Mouse (Mus musculus) embryonic stem cell, embryonic (primary cell): Measurements from ENCODE around the gene Fcgbp.
"Not testable (repeated sequence)": the region's sequence is repeated elsewhere in the genome, so short reads cannot be mapped to it uniquely, and the experiment has no call there.

Experiments used
- CTCF ChIA-PET, 4 experiments: fragments of 300-600 bp in 2 of 4; fragments of 350-600 bp in 2 of 4; sonication (Branson Sonifier 250); formaldehyde crosslinking; loops; one replicate each; lab custom pipeline; 2022; ENCODE audit warnings: inconsistent platforms in 2 of 4; lab: Charles Lee
- POLR2A ChIA-PET, 4 experiments: fragments of 300-600 bp in 2 of 4; fragments of 350-600 bp in 2 of 4; sonication (Branson Sonifier 250); formaldehyde crosslinking; loops; one replicate each; lab custom pipeline; 2022; ENCODE audit warnings: antibody characterized with exemption in 4 of 4, inconsistent platforms in 1 of 4; lab: Charles Lee

Gene Fcgbp

GRCm38 (mm10) chr7:28070531-28071298, at the start of gene Fcgbp:
Gene Fcgbp (plus strand): TSS chr7:28071236.
- ChIA-PET CTCF (no interaction called here), POLR2A (no interaction called here)

GRCm38 (mm10) chr7:28044524-28044923, 26.5 kb upstream of the Fcgbp start:
- CTCF ChIA-PET: no interaction called here
- POLR2A ChIA-PET: interaction anchor here in 2 of 4 experiments (1.0 to 1.6 kb wide), 3 partner anchors 27 to 36 kb away, joined by 3 to 4 read pairs (median 3); partner anchors contain the start of gene Zfp850 (in 1 of the 2)

GRCm38 (mm10) chr7:28049476-28050409, 21.3 kb upstream of the Fcgbp start, which contains the start of gene Psmc4:
Gene Psmc4 (minus strand): TSS chr7:28050101.
- ChIA-PET POLR2A (interaction anchor here in 3 of 4 experiments (0.6 to 1.7 kb wide), 22 partner anchors 33 to 761 kb away, joined by 3 to 6 read pairs (median 3); partner anchors contain the start of genes Eid2 (in 1 of the 3), Fbl (in 1 of the 3), Rps16 (in 1 of the 3) and Zfp607b (in 1 of the 3)), CTCF (interaction anchor here in 2 of 4 experiments (0.6 to 1.8 kb wide), 7 partner anchors 18 to 796 kb away, joined by 3 to 4 read pairs (median 4); partner anchors contain the start of genes Ttc9b (in 1 of the 2) and Zfp974 (in 1 of the 2))

- CTCF ChIA-PET: interaction anchor here in 3 of 4 experiments (0.8 to 1.8 kb wide), 4 partner anchors 18 to 102 kb away, joined by 3 to 4 read pairs (median 3); no protein-coding TSS in a partner anchor
- POLR2A ChIA-PET: interaction anchor here in 2 of 4 experiments (1.0 to 1.6 kb wide), 7 partner anchors 51 to 376 kb away, joined by 3 to 4 read pairs (median 3); partner anchors contain the start of genes Eid2 (in 1 of the 2) and Zfp607b (in 1 of the 2)
These were observed 20.5 kb upstream of the Fcgbp start for GRCm38 (mm10) chr7:28050584-28050983.

- CTCF ChIA-PET: interaction anchor here in 3 of 4 experiments (0.6 to 1.6 kb wide), 3 partner anchors 51 to 737 kb away, joined by 3 to 5 read pairs (median 4); no protein-coding TSS in a partner anchor
- POLR2A ChIA-PET: no interaction called here
These were observed 17.7 kb upstream of the Fcgbp start for GRCm38 (mm10) chr7:28053046-28053930.

GRCm38 (mm10) chr7:28059972-28060371, 11.1 kb upstream of the Fcgbp start:
- CTCF ChIA-PET: no interaction called here
- POLR2A ChIA-PET: no interaction called here

- POLR2A ChIA-PET: interaction anchor here in 2 of 4 experiments (0.7 to 1.2 kb wide), 4 partner anchors 28 to 704 kb away, joined by 3 to 4 read pairs (median 3); partner anchors contain the start of gene Dyrk1b (in 1 of the 2)
- CTCF ChIA-PET: interaction anchor here in 2 of 4 experiments (0.7 to 1.8 kb wide), 3 partner anchors 18 to 39 kb away, joined by 3 to 6 read pairs (median 5); partner anchors contain the start of gene Psmc4 (in 1 of the 2)
These were observed 2.4 kb upstream of the Fcgbp start for GRCm38 (mm10) chr7:28068661-28069060.

- ChIA-PET CTCF (interaction anchor here in 2 of 4 experiments (0.7 to 1.8 kb wide), 2 partner anchors 31 to 675 kb away, joined by 3 to 6 read pairs; no protein-coding TSS in a partner anchor), POLR2A (interaction anchor here in 1 of 4 experiments (1.2 kb wide), 1 partner anchor 110 kb away, joined by 3 read pairs; the partner anchor contains the start of gene Dyrk1b)
These were observed 1.4 kb upstream of the Fcgbp start for GRCm38 (mm10) chr7:28069546-28070172.

- POLR2A ChIA-PET: interaction anchor here in 2 of 4 experiments (0.6 to 1.3 kb wide), 5 partner anchors 9 to 851 kb away, joined by 3 to 6 read pairs (median 3); partner anchors contain the start of gene Coq8b (in 1 of the 2)
- CTCF ChIA-PET: interaction anchor here (0.5 to 1.9 kb wide), 6 partner anchors 8 to 383 kb away, joined by 3 to 7 read pairs (median 6); no protein-coding TSS in a partner anchor
These were observed 13.2 kb downstream of the Fcgbp start for GRCm38 (mm10) chr7:28084215-28084614.

GRCm38 (mm10) chr7:28086236-28086635, 15.2 kb downstream of the Fcgbp start:
- ChIA-PET POLR2A (interaction anchor here in 1 of 4 experiments (0.9 to 1.2 kb wide), 3 partner anchors 15 to 84 kb away, joined by 3 to 5 read pairs (median 3); no protein-coding TSS in a partner anchor), CTCF (interaction anchor here (0.7 to 1.5 kb wide), 12 partner anchors 9 to 94 kb away, joined by 3 to 9 read pairs (median 4); no protein-coding TSS in a partner anchor)

GRCm38 (mm10) chr7:28093541-28093940, 22.5 kb downstream of the Fcgbp start:
- ChIA-PET CTCF (interaction anchor here in 1 of 4 experiments (1.1 kb wide), 1 partner anchor 55 kb away, joined by 5 read pairs; no protein-coding TSS in a partner anchor), POLR2A (interaction anchor here in 1 of 4 experiments (0.6 to 1.6 kb wide), 4 partner anchors 9 to 257 kb away, joined by 3 to 6 read pairs (median 4); partner anchors contain the start of genes Psmc4 and Rps16)

GRCm38 (mm10) chr7:28099101-28099500, 28.1 kb downstream of the Fcgbp start:
- ChIA-PET POLR2A (no interaction called here), CTCF (interaction anchor here in 1 of 4 experiments (4.2 kb wide), 1 partner anchor 10 kb away, joined by 27 read pairs; no protein-coding TSS in a partner anchor)

- POLR2A ChIA-PET: interaction anchor here in 3 of 4 experiments (0.5 to 1.9 kb wide), 9 partner anchors 14 to 853 kb away, joined by 3 to 6 read pairs (median 4); partner anchors contain the start of genes Fbl (in 1 of the 3) and Rps16 (in 1 of the 3)
- CTCF ChIA-PET: interaction anchor here (0.6 to 4.2 kb wide), 43 partner anchors 8 to 742 kb away, joined by 3 to 27 read pairs (median 4); partner anchors contain the start of genes 9530053A07Rik (in 1 of the 4), Dll3 (in 1 of the 4), Eid2 (in 1 of the 4) and Psmc4 (in 1 of the 4)
These were observed 29.9 kb downstream of the Fcgbp start for GRCm38 (mm10) chr7:28100596-28101590.

- POLR2A ChIA-PET: not testable (repeated sequence)
- CTCF ChIA-PET: interaction anchor here in 1 of 4 experiments (0.6 kb wide), 1 partner anchor 231 kb away, joined by 7 read pairs; no protein-coding TSS in a partner anchor
These were observed 31.9 kb downstream of the Fcgbp start for GRCm38 (mm10) chr7:28102936-28103335.
